Mouse (Mus musculus) midbrain, embryonic 13.5 days (tissue): ENCODE data around the gene Acot5. TPM values are rescaled to one million over a fixed set of nuclear protein-coding genes. Genes with fewer than 3 reads are reported as not detected.
"Not testable (repeated sequence)": the region's sequence is repeated elsewhere in the genome, so short reads cannot be mapped to it uniquely, and the experiment has no call there.

Experiments used
- ATAC-seq: fragments of 200-750 bp; cut with Nextera tagmentation; 2 replicates; pipeline ENCODE4 v1.8.0; 2017; ENCODE audit warnings: mild to moderate bottlenecking, moderate TSS enrichment, moderate library complexity
- H3K27ac ChIP-seq: fragments of 300-500 bp; sonication (generic); 2 replicates; pipeline ENCODE4 v1.5.1; 2015; ENCODE audit warnings: inconsistent platforms, mild to moderate bottlenecking, moderate library complexity
- H3K27me3 ChIP-seq: fragments of 300-500 bp; sonication (generic); 2 replicates; pipeline ENCODE4 v1.6.1; 2015; ENCODE audit warnings: mild to moderate bottlenecking, inconsistent platforms
- H3K36me3 ChIP-seq: fragments of 300-500 bp; sonication (generic); 2 replicates; pipeline ENCODE4 v1.6.1; 2015; ENCODE audit warnings: mild to moderate bottlenecking, inconsistent platforms
- H3K4me1 ChIP-seq: fragments of 300-500 bp; sonication (generic); replicated peaks from 2 replicates; pipeline ENCODE4 v1.6.1; 2015; ENCODE audit warnings: inconsistent platforms
- H3K4me2 ChIP-seq: fragments of 300-500 bp; sonication (generic); replicated peaks from 2 replicates; pipeline ENCODE4 v1.6.1; 2015; ENCODE audit warnings: moderate library complexity, mild to moderate bottlenecking, inconsistent platforms
- H3K4me3 ChIP-seq: fragments of 300-500 bp; sonication (generic); replicated peaks from 2 replicates; pipeline ENCODE4 v1.5.1; 2015; ENCODE audit warnings: mild to moderate bottlenecking, inconsistent platforms
- H3K9ac ChIP-seq: fragments of 300-500 bp; sonication (generic); replicated peaks from 2 replicates; pipeline ENCODE4 v1.6.1; 2015; ENCODE audit warnings: mild to moderate bottlenecking, inconsistent platforms
- H3K9me3 ChIP-seq: fragments of 300-500 bp; sonication (generic); 2 replicates; pipeline ENCODE4 v1.6.1; 2016; ENCODE audit warnings: mild to moderate bottlenecking, inconsistent platforms
- WGBS: fragments of 180-500 bp; shearing (Covaris S2); methylation state at CpG from one replicate; pipeline ENCODE4 v1.1.7; 2015; 5-methylcytosine and 5-hydroxymethylcytosine counted together
- polyA plus RNA-seq: library from polyadenylated mRNA; unstranded; fragments of >200 nt; fragmentation: Nextera tagmentation; extraction: Ambion mirVana; gene quantifications from 2 replicates; pipeline ENCODE4 v1.2.1, GENCODE M21; 2015

The Acot5 gene
- not detected in 2 replicates for polyA plus RNA-seq

GRCm38 (mm10) chr12:84068986-84069385, at the start of gene Acot5:
Acot5 (plus strand) TSS chr12:84069325.
- peak within 1 kb of the TSS; percentile 58 for H3K4me2 ChIP-seq
- ATAC-seq = no peak
- H3K9ac ChIP-seq = peak within 1 kb of the TSS; percentile 52
- H3K9me3 ChIP-seq = no peaks in the 10 kb centered on the region
- no peak within 1 kb of the TSS for H3K27ac ChIP-seq
- no peaks in the 10 kb centered on the region for H3K36me3 ChIP-seq
- peaks cover 35% of the 10 kb centered on the region for H3K27me3 ChIP-seq
- WGBS = 54% methylated on average over 9 of the region's 9 CpGs
- peak within 1 kb of the TSS; percentile 40 for H3K4me3 ChIP-seq
- 0 out of 2 replicates have a peak, but pooled peaks cover 3% of the 10 kb centered on the region for H3K4me1 ChIP-seq

GRCm38 (mm10) chr12:84020528-84020927, 48.6 kb upstream of the Acot5 start:
- H3K27ac ChIP-seq, H3K36me3 ChIP-seq, H3K27me3 ChIP-seq, H3K9ac ChIP-seq, H3K4me3 ChIP-seq, H3K4me1 ChIP-seq, ATAC-seq, H3K9me3 ChIP-seq, H3K4me2 ChIP-seq: not testable (repeated sequence)
- 68% methylated on average over 7 of the region's 7 CpGs for WGBS

- not testable (repeated sequence) for ATAC-seq, H3K9me3 ChIP-seq, H3K4me1 ChIP-seq, H3K27ac ChIP-seq, H3K9ac ChIP-seq, H3K36me3 ChIP-seq, H3K4me3 ChIP-seq, H3K4me2 ChIP-seq, H3K27me3 ChIP-seq
- WGBS = 97% methylated on average over 4 of the region's 4 CpGs
Observed at GRCm38 (mm10) chr12:84022266-84022665, 46.9 kb upstream of the Acot5 start.

- H3K4me1 ChIP-seq = no peaks in the 10 kb centered on the region
- H3K36me3 ChIP-seq = 0 out of 2 replicates have a peak, but pooled peaks cover 3% of the 10 kb centered on the region
- ATAC-seq = no peak
- no peak overlapping the region for H3K27ac ChIP-seq
- no peak overlapping the region for H3K9ac ChIP-seq
- WGBS = 87% methylated on average over 9 of the region's 9 CpGs
- H3K9me3 ChIP-seq = no peaks in the 10 kb centered on the region
- no peaks in the 10 kb centered on the region for H3K27me3 ChIP-seq
- no peak overlapping the region for H3K4me2 ChIP-seq
- H3K4me3 ChIP-seq = no peak overlapping the region
Observed at GRCm38 (mm10) chr12:84023052-84023745, 45.9 kb upstream of the Acot5 start.

DNA sequence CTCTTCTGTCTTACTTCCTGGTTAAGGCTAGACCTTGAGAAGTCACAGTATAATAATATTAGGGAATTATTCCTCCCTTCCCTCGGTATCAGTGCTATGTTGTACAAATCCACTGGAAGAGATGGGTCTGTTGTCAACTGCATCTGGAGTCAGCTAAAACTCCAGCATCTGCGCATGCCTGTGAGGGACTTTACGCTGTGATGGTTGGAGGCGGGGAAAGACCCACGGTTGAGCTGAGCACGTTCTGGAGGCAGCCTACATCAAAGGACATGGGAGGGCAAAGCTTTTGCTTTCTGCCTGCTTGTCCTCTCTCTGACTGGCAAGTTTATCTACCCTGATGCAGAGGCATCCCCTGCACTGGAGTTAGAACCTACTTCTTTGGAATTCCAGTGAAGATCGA, 43.2 kb upstream of the Acot5 start:
- Histone ChIP-seq H3K4me1 (no peaks in the 10 kb centered on the region), H3K36me3 (no peaks in the 10 kb centered on the region), H3K27me3 (no peaks in the 10 kb centered on the region), H3K27ac (no peak overlapping the region), H3K9ac (no peak overlapping the region), H3K4me2 (no peak overlapping the region), H3K9me3 (no peaks in the 10 kb centered on the region), H3K4me3 (no peak overlapping the region)
- ATAC-seq = no peak
- 82% methylated on average over 7 of the region's 7 CpGs for WGBS

DNA sequence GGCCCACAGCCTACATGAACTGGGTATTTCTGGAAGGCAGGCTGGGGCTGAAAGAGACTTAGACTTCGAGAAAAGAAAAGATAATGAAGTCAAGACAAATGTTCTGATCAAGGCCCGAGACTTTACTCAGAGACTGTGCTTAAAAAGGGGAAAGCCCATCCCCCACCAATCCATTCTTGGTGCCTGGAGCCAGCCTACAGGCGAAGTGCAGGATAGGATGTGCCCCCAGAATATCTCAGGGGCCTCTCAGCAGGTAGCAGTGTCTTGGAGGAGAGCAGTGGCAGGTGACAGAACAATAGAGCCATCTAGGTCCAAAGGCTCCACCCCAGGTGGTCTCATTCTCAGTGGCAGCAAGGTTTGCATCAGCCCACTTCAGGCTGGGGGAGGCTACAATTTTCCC, 40.8 kb upstream of the Acot5 start:
- not testable (repeated sequence) for H3K9me3 ChIP-seq, H3K4me2 ChIP-seq, H3K4me1 ChIP-seq, H3K4me3 ChIP-seq, H3K27ac ChIP-seq, H3K9ac ChIP-seq, H3K27me3 ChIP-seq, ATAC-seq, H3K36me3 ChIP-seq
- WGBS = 39% methylated on average over 3 of the region's 3 CpGs

DNA sequence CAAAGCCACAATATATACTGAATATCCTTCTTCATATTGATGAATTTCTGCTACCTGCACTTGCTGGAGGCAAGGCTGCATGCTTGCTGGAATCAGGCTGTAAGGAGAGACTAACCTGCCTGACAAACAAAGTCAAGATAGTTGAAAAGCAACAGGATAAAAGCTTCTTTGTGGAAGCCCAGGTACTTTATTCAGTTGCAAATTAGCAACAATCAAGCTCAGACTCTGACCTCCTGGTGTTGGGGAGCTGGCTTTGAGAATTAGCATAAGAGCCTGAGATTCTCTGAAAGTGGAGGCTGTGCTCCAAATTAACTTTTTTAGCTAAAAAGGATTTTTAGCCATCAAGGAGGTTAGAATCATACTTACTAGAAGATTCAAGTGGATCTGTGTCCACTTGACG, 40.1 kb upstream of the Acot5 start:
- ATAC-seq, H3K4me1 ChIP-seq, H3K9ac ChIP-seq, H3K4me3 ChIP-seq, H3K4me2 ChIP-seq, H3K27me3 ChIP-seq, H3K36me3 ChIP-seq, H3K9me3 ChIP-seq, H3K27ac ChIP-seq: not testable (repeated sequence)
- WGBS = 74% methylated on average over 1 of the region's 1 CpGs

- WGBS = 64% methylated on average over 4 of the region's 4 CpGs
Observed at GRCm38 (mm10) chr12:84030659-84031332, 38.3 kb upstream of the Acot5 start.

GRCm38 (mm10) chr12:84032854-84033253, 36.3 kb upstream of the Acot5 start:
- H3K36me3 ChIP-seq = no peaks in the 10 kb centered on the region
- H3K4me2 ChIP-seq = no peak overlapping the region
- peaks cover 5% of the 10 kb centered on the region; the same call in 1 of the 2 replicates for H3K27me3 ChIP-seq
- H3K9me3 ChIP-seq = no peaks in the 10 kb centered on the region
- no peak overlapping the region for H3K4me3 ChIP-seq
- H3K27ac ChIP-seq = no peak overlapping the region
- H3K9ac ChIP-seq = no peak overlapping the region
- 94% methylated on average over 4 of the region's 4 CpGs for WGBS
- no peaks in the 10 kb centered on the region for H3K4me1 ChIP-seq
- no peak for ATAC-seq

More at GRCm38 (mm10) chr12:84030659-84031332, 38.3 kb upstream of the Acot5 start:
- H3K9me3 ChIP-seq = no peaks in the 10 kb centered on the region
- no peak overlapping the region for H3K9ac ChIP-seq
- H3K4me1 ChIP-seq = no peaks in the 10 kb centered on the region
- peak; percentile 81 for ATAC-seq
- H3K36me3 ChIP-seq = no peaks in the 10 kb centered on the region
- H3K4me2 ChIP-seq = no peak overlapping the region
- no peaks in the 10 kb centered on the region for H3K27me3 ChIP-seq
- H3K27ac ChIP-seq = no peak overlapping the region
- no peak overlapping the region for H3K4me3 ChIP-seq

DNA sequence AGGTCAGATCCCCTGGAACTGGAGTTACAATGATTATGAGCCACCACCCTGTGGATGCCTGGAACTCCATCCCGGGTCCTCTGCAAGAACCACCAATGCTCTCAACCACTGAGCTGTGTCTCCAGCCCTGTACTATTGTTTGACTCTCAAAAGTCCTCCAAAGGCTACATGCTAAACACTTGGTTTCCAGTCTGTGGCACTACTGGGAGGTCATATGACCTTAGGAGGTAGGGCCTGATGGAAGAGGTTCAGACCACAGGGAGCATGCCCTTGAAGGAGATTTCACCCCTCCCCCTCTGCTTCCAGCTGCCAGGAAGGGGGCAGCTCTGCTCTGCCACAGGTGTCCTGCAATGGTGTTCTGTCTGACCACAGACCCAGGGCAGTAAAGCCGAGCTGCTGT, 35.8 kb upstream of the Acot5 start:
- not testable (repeated sequence) for H3K27ac ChIP-seq, ATAC-seq, H3K9ac ChIP-seq, H3K27me3 ChIP-seq, H3K4me3 ChIP-seq, H3K4me2 ChIP-seq, H3K36me3 ChIP-seq, H3K4me1 ChIP-seq, H3K9me3 ChIP-seq
- 85% methylated on average over 2 of the region's 2 CpGs for WGBS

GRCm38 (mm10) chr12:84034108-84034507, 35.0 kb upstream of the Acot5 start:
- Histone ChIP-seq H3K4me3 (no peak overlapping the region), H3K4me2 (no peak overlapping the region), H3K36me3 (no peaks in the 10 kb centered on the region), H3K9ac (no peak overlapping the region), H3K4me1 (no peaks in the 10 kb centered on the region; the same call in 1 of the 2 replicates), H3K9me3 (0 out of 2 replicates have a peak, but pooled peaks cover 3% of the 10 kb centered on the region), H3K27me3 (peaks cover 6% of the 10 kb centered on the region; the same call in 1 of the 2 replicates), H3K27ac (no peak overlapping the region)
- ATAC-seq = no peak
- WGBS = 80% methylated on average over 4 of the region's 4 CpGs

DNA sequence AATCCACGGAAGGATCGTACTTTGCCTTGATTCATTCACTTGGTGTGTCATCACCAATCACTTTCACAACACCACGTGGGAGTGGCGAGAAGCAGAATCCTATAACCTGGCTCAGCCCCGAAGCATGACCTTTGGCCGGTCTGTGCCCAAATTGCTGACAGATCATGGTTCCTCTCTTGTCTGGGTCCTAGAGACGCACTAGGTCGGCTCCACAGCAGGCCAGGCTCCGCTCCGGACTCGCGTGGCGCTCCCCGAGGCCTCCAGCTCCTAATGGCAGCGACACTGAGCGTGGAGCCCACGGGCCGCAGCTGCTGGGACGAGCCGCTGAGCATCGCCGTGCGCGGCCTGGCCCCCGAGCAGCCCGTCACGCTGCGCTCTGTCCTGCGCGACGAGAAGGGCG, 30.9 kb upstream of the Acot5 start, which contains the start of gene Acot4:
Gene Acot4 (plus strand): TSS at position 139 of the 400 bp plus-strand sequence.
- not testable (repeated sequence) for H3K27me3 ChIP-seq, H3K4me1 ChIP-seq, H3K36me3 ChIP-seq, H3K27ac ChIP-seq
- H3K9ac ChIP-seq = peak within 1 kb of the TSS; percentile 52
- H3K4me2 ChIP-seq = peak within 1 kb of the TSS; percentile 60
- peak within 1 kb of the TSS; percentile 44 for H3K4me3 ChIP-seq
- 0 out of 2 replicates have a peak, but pooled peaks cover 17% of the 10 kb centered on the region for H3K9me3 ChIP-seq
- peak; percentile 37; the same call in 1 of the 2 replicates for ATAC-seq
- 17% methylated on average over 17 of the region's 32 CpGs for WGBS
